Comparison of ENCODE assay signal across 8 mouse cellular contexts in the genomic region with DNA sequence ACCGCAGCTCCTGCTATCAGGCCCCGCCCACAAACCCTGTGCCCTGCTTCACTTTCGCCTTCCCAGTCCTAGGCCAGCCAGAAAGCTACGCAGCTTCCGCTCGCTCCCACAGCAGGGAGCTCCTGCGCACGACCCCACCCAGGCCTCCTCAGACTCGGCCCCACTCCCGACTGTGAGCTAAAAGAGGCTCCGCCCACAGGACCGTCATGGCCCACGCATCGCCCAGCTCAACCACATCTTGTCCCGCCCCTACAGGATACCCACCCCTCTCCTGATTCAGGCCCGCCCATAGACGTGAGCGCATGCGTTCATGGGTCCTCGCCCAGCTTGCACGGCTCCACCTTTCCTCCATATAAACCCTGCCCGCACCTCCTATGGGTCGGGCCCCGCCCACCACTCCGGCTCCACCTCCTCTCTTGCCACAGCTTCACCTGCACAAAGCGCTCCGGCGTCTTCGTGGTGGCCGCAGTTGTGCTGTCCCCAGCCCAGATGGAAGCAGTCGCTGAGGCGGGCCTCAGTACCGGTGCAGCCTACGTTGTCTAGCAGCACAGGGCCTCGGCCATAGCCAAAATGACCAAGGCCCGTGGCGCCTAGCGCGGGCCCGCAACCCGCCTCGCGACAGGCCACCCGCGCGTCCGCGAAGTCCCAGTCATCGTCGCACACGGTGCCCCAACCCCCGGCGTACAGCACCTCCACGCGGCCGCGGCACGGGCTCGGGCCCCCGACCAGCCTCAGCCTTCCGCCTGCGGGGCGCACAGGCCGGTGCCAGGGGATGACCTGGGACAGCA. TPM values are rescaled to one million over a fixed set of nuclear protein-coding genes. Genes with fewer than 3 reads are reported as not detected.
DNase-seq lines count a peak whose midpoint lies in the region; ATAC-seq and TF ChIP-seq lines count a peak whose summit lies in the region.

No protein-coding gene starts in this region.

- ATAC-seq in activated CD4-positive, CD25-positive, alpha-beta regulatory T cell, adult 4 months: peak; percentile 83

- peak; percentile 97 to 99 for DNase-seq in gastrocnemius, adult 8-10 months (ENCODE audit: low spot score in 2 of 2)
- peak; percentile 90 for DNase-seq in hindlimb bud, embryonic 11.5 days (ENCODE audit: extremely low spot score, low read depth, low spot score)
- DNase-seq in left cerebral cortex, adult 8-10 months (ENCODE audit: low spot score in 2 of 2): peak; percentile 84 to 99
- peak; percentile 98 to 99 for DNase-seq in right cerebral cortex, postnatal 10 days (ENCODE audit: low spot score in 2 of 2)
- peak; percentile 93 for DNase-seq in urinary bladder, postnatal 25 days (ENCODE audit: low spot score)

- peak overlapping the region; percentile 36 for H3K4me3 ChIP-seq in cortical plate, adult 2 months (ENCODE audit: insufficient read depth, low read length)
- peak overlapping the region; percentile 97 for H3K4me3 ChIP-seq in megakaryocyte, embryonic 14.5 days (replicated peaks)

- peak overlapping the region; percentile 92 for H3K27ac ChIP-seq in cortical plate, adult 2 months (ENCODE audit: insufficient read depth, low read length)

- TF ChIP-seq POLR2A in cortical plate, adult 2 months (IDR thresholded peaks at IDR 0.05; ENCODE audit: extremely low read depth, insufficient read depth, low read length): peak; percentile 87

- peaks cover 14% of the 10 kb centered on the region for H3K36me3 ChIP-seq in megakaryocyte, embryonic 14.5 days (replicated peaks; ENCODE audit: low read length)

- H3K9me3 ChIP-seq in megakaryocyte, embryonic 14.5 days: no peaks in the 10 kb centered on the region

- H3K27me3 ChIP-seq in megakaryocyte, embryonic 14.5 days (replicated peaks): peaks cover 3% of the 10 kb centered on the region

- TF ChIP-seq CTCF in cortical plate, adult 2 months (IDR thresholded peaks at IDR 0.05; ENCODE audit: extremely low read depth, insufficient read depth, low read length): no peak

- H3K4me1 ChIP-seq in cortical plate, adult 2 months (ENCODE audit: control insufficient read depth, insufficient read depth, low read length): peaks cover 5% of the 10 kb centered on the region; the same call in 1 of the 2 replicates
- H3K4me1 ChIP-seq in megakaryocyte, embryonic 14.5 days: peaks cover 65% of the 10 kb centered on the region

RNA-seq across cellular contexts. Expression of a gene that starts 11.6 kb away (rescaled TPM):
- polyA plus RNA-seq in activated CD4-positive, CD25-positive, alpha-beta regulatory T cell, adult 4 months (2017; shearing (Covaris generic)): 1 to 10 TPM; 1.7 to 2.4 TPM
- 2.7 and 3.7 TPM in 2 replicates for polyA plus RNA-seq in cortical plate, adult 2 months (2012; rRNA removed)
- under 1 TPM in 3 of 4 experiments, not detected in 1; 0.29 to 0.65 (median 0.53) TPM for total RNA-seq in gastrocnemius, adult 8-10 months (2022)
- total RNA-seq in left cerebral cortex, adult 8-10 months (2022): 1 to 10 TPM; 1.3 to 2.8 (median 2.0) TPM
- 5.0 and 13.7 TPM in 2 replicates for polyA plus RNA-seq in megakaryocyte, embryonic 14.5 days (2012; ENCODE audit: insufficient read depth, low replicate concordance)

RNA-seq across cellular contexts. Expression of a gene that starts 17.2 kb away (rescaled TPM):
- polyA plus RNA-seq in activated CD4-positive, CD25-positive, alpha-beta regulatory T cell, adult 4 months (2017; shearing (Covaris generic)): not detected
- 0.08 TPM in 1 of 2 replicates, not detected in the other for polyA plus RNA-seq in cortical plate, adult 2 months (2012; rRNA removed)
- not detected for total RNA-seq in gastrocnemius, adult 8-10 months (2022)
- total RNA-seq in left cerebral cortex, adult 8-10 months (2022): not detected
- polyA plus RNA-seq in megakaryocyte, embryonic 14.5 days (2012; ENCODE audit: insufficient read depth, low replicate concordance): not detected in 2 replicates

RNA-seq across cellular contexts. Expression of a gene that starts 28.3 kb away (rescaled TPM):
- 10 to 100 TPM; 34.1 to 56.7 TPM for polyA plus RNA-seq in activated CD4-positive, CD25-positive, alpha-beta regulatory T cell, adult 4 months (2017; shearing (Covaris generic))
- 516 and 534 TPM in 2 replicates for polyA plus RNA-seq in cortical plate, adult 2 months (2012; rRNA removed)
- total RNA-seq in gastrocnemius, adult 8-10 months (2022): 100 to 1,000 TPM; 306 to 315 (median 309) TPM
- total RNA-seq in left cerebral cortex, adult 8-10 months (2022): 1,000 to 10,000 TPM; 1,072 to 1,089 (median 1,074) TPM
- 121 and 148 TPM in 2 replicates for polyA plus RNA-seq in megakaryocyte, embryonic 14.5 days (2012; ENCODE audit: insufficient read depth, low replicate concordance)

RNA-seq across cellular contexts. Expression of a gene that starts 31.9 kb away (rescaled TPM):
- polyA plus RNA-seq in activated CD4-positive, CD25-positive, alpha-beta regulatory T cell, adult 4 months (2017; shearing (Covaris generic)): 10 to 100 TPM; 10.6 to 13.8 TPM
- polyA plus RNA-seq in cortical plate, adult 2 months (2012; rRNA removed): 8.9 and 9.6 TPM in 2 replicates
- 1 to 10 TPM; 6.4 to 7.8 (median 7.1) TPM for total RNA-seq in gastrocnemius, adult 8-10 months (2022)
- total RNA-seq in left cerebral cortex, adult 8-10 months (2022): 10 to 100 TPM in 1 of 4 experiments, 1 to 10 TPM in 3; 7.5 to 11.3 (median 9.6) TPM
- 23.7 and 30.1 TPM in 2 replicates for polyA plus RNA-seq in megakaryocyte, embryonic 14.5 days (2012; ENCODE audit: insufficient read depth, low replicate concordance)

Comparison
In these comparisons a context has a peak if more than half of its experiments do, and no peak if none do; other contexts are left out.
1. Peak in every context shown above with its lines: DNase-seq, ATAC-seq, H3K4me3 ChIP-seq and H3K27ac ChIP-seq.